Mouse (Mus musculus) stomach, embryonic 16.5 days (tissue): ENCODE results near the gene Gli3. TPM values are rescaled to one million over a fixed set of nuclear protein-coding genes. Genes with fewer than 3 reads are reported as not detected.
A peak's percentile ranks its signal among the peaks of the same experiment; 100 is the strongest.

Experiments used
- ATAC-seq: fragments of 200-750 bp; cut with Nextera tagmentation; 2 replicates; pipeline ENCODE4 v1.8.0; 2017; ENCODE audit warnings: moderate number of reproducible peaks, moderate TSS enrichment; ENCODE audit not compliant: insufficient read depth, low FRiP score
- H3K27ac ChIP-seq: fragments of 300-500 bp; sonication (generic); 2 replicates; pipeline ENCODE4 v1.5.1; 2014; ENCODE audit warnings: low read length
- H3K27me3 ChIP-seq: fragments of 300-500 bp; sonication (generic); 2 replicates; pipeline ENCODE4 v1.6.1; 2014; ENCODE audit warnings: low read length, control low read depth, mixed read lengths; ENCODE audit not compliant: control insufficient read depth, insufficient read depth
- H3K36me3 ChIP-seq: fragments of 300-500 bp; sonication (generic); 2 replicates; pipeline ENCODE4 v1.6.1; 2014; ENCODE audit warnings: low read length; ENCODE audit not compliant: control insufficient read depth, insufficient read depth
- H3K4me1 ChIP-seq: fragments of 300-500 bp; sonication (generic); 2 replicates; pipeline ENCODE4 v1.6.1; 2014; ENCODE audit warnings: low read length, control low read depth, mixed read lengths; ENCODE audit not compliant: control insufficient read depth, insufficient read depth
- H3K4me2 ChIP-seq: fragments of 300-500 bp; sonication (generic); 2 replicates; pipeline ENCODE4 v1.6.1; 2014; ENCODE audit warnings: low read depth, low read length, mixed read lengths
- H3K4me3 ChIP-seq: fragments of 300-500 bp; sonication (generic); replicated peaks from 2 replicates; pipeline ENCODE4 v1.5.1; 2014; ENCODE audit warnings: mild to moderate bottlenecking, low read length
- H3K9ac ChIP-seq: fragments of 300-500 bp; sonication (generic); 2 replicates; pipeline ENCODE4 v1.6.1; 2014; ENCODE audit warnings: low read length
- H3K9me3 ChIP-seq: fragments of 300-500 bp; sonication (generic); replicated peaks from 2 replicates; pipeline ENCODE4 v1.6.1; 2016; ENCODE audit warnings: low read length, control low read depth; ENCODE audit not compliant: control insufficient read depth
- WGBS: fragments of 180-500 bp; shearing (Covaris S2); extraction: QIAGEN DNeasy Blood & Tissue Kit; methylation state at CpG from one replicate; pipeline ENCODE4 v1.1.7; 2014; 5-methylcytosine and 5-hydroxymethylcytosine counted together
- polyA plus RNA-seq: library from polyadenylated mRNA; unstranded; fragments of >200 nt; fragmentation: Nextera tagmentation; extraction: Ambion mirVana; gene quantifications from 2 replicates; pipeline ENCODE4 v1.2.1, GENCODE M21; 2015

Gene Gli3
- polyA plus RNA-seq, 1 experiment from 2014 or later = 14.3 TPM

GRCm38 (mm10) chr13:15596667-15597066 lies 133.6 kb downstream of the Gli3 start:
- 46% methylated on average over 5 of the region's 5 CpGs for WGBS
- Histone ChIP-seq H3K27ac (no peak overlapping the region), H3K4me2 (no peak overlapping the region), H3K9me3 (no peaks in the 10 kb centered on the region), H3K4me3 (no peak overlapping the region), H3K4me1 (no peaks in the 10 kb centered on the region), H3K27me3 (no peaks in the 10 kb centered on the region), H3K9ac (no peak overlapping the region), H3K36me3 (no peaks in the 10 kb centered on the region)
- ATAC-seq = no peak

GRCm38 (mm10) chr13:15599741-15600140 lies 136.7 kb downstream of the Gli3 start:
- 66% methylated on average over 2 of the region's 2 CpGs for WGBS
- no peak for ATAC-seq
- no peak overlapping the region for H3K27ac ChIP-seq
- H3K4me2 ChIP-seq = no peak overlapping the region
- no peaks in the 10 kb centered on the region for H3K36me3 ChIP-seq
- H3K9me3 ChIP-seq = no peaks in the 10 kb centered on the region
- 0 out of 2 replicates have a peak, but pooled peaks cover 9% of the 10 kb centered on the region for H3K4me1 ChIP-seq
- no peaks in the 10 kb centered on the region for H3K27me3 ChIP-seq
- no peak overlapping the region for H3K9ac ChIP-seq
- no peak overlapping the region for H3K4me3 ChIP-seq

GRCm38 (mm10) chr13:15602161-15602560 lies 139.1 kb downstream of the Gli3 start:
- Histone ChIP-seq H3K27me3 (no peaks in the 10 kb centered on the region), H3K36me3 (no peaks in the 10 kb centered on the region), H3K4me1 (0 out of 2 replicates have a peak, but pooled peaks cover 9% of the 10 kb centered on the region), H3K4me2 (no peak overlapping the region), H3K9me3 (no peaks in the 10 kb centered on the region), H3K4me3 (no peak overlapping the region), H3K9ac (no peak overlapping the region), H3K27ac (no peak overlapping the region)
- ATAC-seq = no peak
- WGBS = 35% methylated on average over 5 of the region's 5 CpGs

- H3K9me3 ChIP-seq = no peaks in the 10 kb centered on the region
- no peak overlapping the region for H3K4me3 ChIP-seq
- 6% methylated on average over 4 of the region's 4 CpGs for WGBS
- no peaks in the 10 kb centered on the region for H3K36me3 ChIP-seq
- H3K27me3 ChIP-seq = no peaks in the 10 kb centered on the region
- H3K27ac ChIP-seq = no peak overlapping the region
- H3K9ac ChIP-seq = no peak overlapping the region
- ATAC-seq = peak; percentile 79
- no peak overlapping the region for H3K4me2 ChIP-seq
- 0 out of 2 replicates have a peak, but pooled peaks cover 9% of the 10 kb centered on the region for H3K4me1 ChIP-seq
Observed at GRCm38 (mm10) chr13:15602677-15603221, 139.7 kb downstream of the Gli3 start.

- 64% methylated on average over 6 of the region's 6 CpGs for WGBS
- Histone ChIP-seq H3K27me3 (no peaks in the 10 kb centered on the region), H3K9ac (no peak overlapping the region), H3K4me2 (no peak overlapping the region), H3K4me1 (0 out of 2 replicates have a peak, but pooled peaks cover 9% of the 10 kb centered on the region), H3K27ac (no peak overlapping the region), H3K36me3 (no peaks in the 10 kb centered on the region), H3K4me3 (no peak overlapping the region), H3K9me3 (no peaks in the 10 kb centered on the region)
- ATAC-seq = no peak
Observed at GRCm38 (mm10) chr13:15604074-15604473, 141.0 kb downstream of the Gli3 start.

GRCm38 (mm10) chr13:15617423-15617822 lies 154.4 kb downstream of the Gli3 start:
- Histone ChIP-seq H3K27ac (no peak overlapping the region), H3K4me1 (no peaks in the 10 kb centered on the region; the same call in 1 of the 2 replicates), H3K9me3 (no peaks in the 10 kb centered on the region), H3K4me2 (no peak overlapping the region), H3K4me3 (no peak overlapping the region), H3K27me3 (no peaks in the 10 kb centered on the region), H3K9ac (no peak overlapping the region), H3K36me3 (no peaks in the 10 kb centered on the region)
- WGBS = 61% methylated on average over 3 of the region's 3 CpGs
- ATAC-seq = no peak

GRCm38 (mm10) chr13:15618051-15618692 lies 155.1 kb downstream of the Gli3 start:
- H3K36me3 ChIP-seq = no peaks in the 10 kb centered on the region
- no peak overlapping the region for H3K27ac ChIP-seq
- H3K27me3 ChIP-seq = no peaks in the 10 kb centered on the region
- no peak for ATAC-seq
- no peaks in the 10 kb centered on the region for H3K9me3 ChIP-seq
- no peaks in the 10 kb centered on the region; the same call in 1 of the 2 replicates for H3K4me1 ChIP-seq
- no peak overlapping the region for H3K4me3 ChIP-seq
- 62% methylated on average over 5 of the region's 5 CpGs for WGBS
- H3K4me2 ChIP-seq = no peak overlapping the region
- H3K9ac ChIP-seq = no peak overlapping the region

- no peaks in the 10 kb centered on the region for H3K27me3 ChIP-seq
- no peaks in the 10 kb centered on the region for H3K9me3 ChIP-seq
- H3K27ac ChIP-seq = no peak overlapping the region
- no peak overlapping the region for H3K4me3 ChIP-seq
- no peak for ATAC-seq
- H3K9ac ChIP-seq = no peak overlapping the region
- no peak overlapping the region for H3K4me2 ChIP-seq
- WGBS = 68% methylated on average over 7 of the region's 7 CpGs
- no peaks in the 10 kb centered on the region for H3K36me3 ChIP-seq
- H3K4me1 ChIP-seq = peaks cover 3% of the 10 kb centered on the region
Observed at GRCm38 (mm10) chr13:15621009-15621408, 158.0 kb downstream of the Gli3 start.

- Histone ChIP-seq H3K27me3 (no peaks in the 10 kb centered on the region), H3K4me2 (no peak overlapping the region), H3K4me3 (no peak overlapping the region), H3K36me3 (no peaks in the 10 kb centered on the region), H3K4me1 (peaks cover 3% of the 10 kb centered on the region; the same call in 1 of the 2 replicates), H3K9me3 (no peaks in the 10 kb centered on the region), H3K9ac (no peak overlapping the region), H3K27ac (no peak overlapping the region)
- 30% methylated on average over 8 of the region's 8 CpGs for WGBS
- ATAC-seq = 0 out of 2 replicates have a peak, but pooled peaks have one; percentile 50
Observed at GRCm38 (mm10) chr13:15624490-15625353, 161.7 kb downstream of the Gli3 start.
